Mouse (Mus musculus): Measurements from ENCODE around the gene Gdap1l1. TPM values are rescaled to one million over a fixed set of nuclear protein-coding genes. Genes with fewer than 3 reads are reported as not detected.

The Gdap1l1 gene
- 0.64 and 0.74 TPM in 2 replicates for polyA plus RNA-seq (2015; fragmentation: Nextera tagmentation; extraction: Ambion mirVana)

DNA sequence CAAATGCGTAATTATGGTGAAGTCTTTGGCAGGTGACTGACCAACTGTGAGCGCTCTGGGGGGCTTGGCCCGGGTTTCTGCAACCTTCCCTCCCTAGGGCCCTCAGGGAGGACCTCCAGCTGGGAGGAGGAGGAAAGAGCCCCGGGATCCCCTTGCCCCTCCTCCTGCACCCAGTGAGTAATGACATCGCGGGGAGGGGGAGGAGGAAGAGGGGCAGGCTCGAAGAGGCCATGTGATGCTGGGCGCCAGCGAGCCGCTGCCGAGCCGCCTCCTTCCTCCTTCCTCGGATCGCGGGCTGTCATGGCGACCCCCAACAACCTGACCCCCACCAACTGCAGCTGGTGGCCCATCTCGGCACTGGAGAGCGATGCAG, at the start of gene Gdap1l1:
Gene Gdap1l1, plus strand, starts transcription at position 231 of the 373 bp plus-strand sequence.
- H3K36me3 ChIP-seq (ENCODE audit: insufficient read depth, low read length), result no peaks in the 10 kb centered on the region
- H3K27ac ChIP-seq, result no peak within 1 kb of the TSS
- WGBS, result 0% methylated on average over 15 of the region's 18 CpGs
- no peaks in the 10 kb centered on the region for H3K9me3 ChIP-seq (replicated peaks; ENCODE audit: low read length)
- peak within 1 kb of the TSS; percentile 13; the same call in 1 of the 2 replicates for H3K4me3 ChIP-seq (replicated peaks; ENCODE audit: low read depth, low read length)
- H3K4me2 ChIP-seq (ENCODE audit: low read length), result peak within 1 kb of the TSS; percentile 43
- H3K4me1 ChIP-seq (replicated peaks; ENCODE audit: insufficient read depth, low read length), result peaks cover 6% of the 10 kb centered on the region; the same call in 1 of the 2 replicates
- no peak for DNase-seq (ENCODE audit: low spot score)
- no peak within 1 kb of the TSS for H3K9ac ChIP-seq (ENCODE audit: low read depth, low read length)
- no peak; the same call in 1 of the 2 replicates for ATAC-seq (replicated peaks; ENCODE audit: low FRiP score, low read depth)
- 0 out of 2 replicates have a peak, but pooled peaks cover 7% of the 10 kb centered on the region for H3K27me3 ChIP-seq (ENCODE audit: insufficient read depth, low read length)
- no peak for TF ChIP-seq CTCF (IDR thresholded peaks at IDR 0.05; ENCODE audit: low read depth)

DNA sequence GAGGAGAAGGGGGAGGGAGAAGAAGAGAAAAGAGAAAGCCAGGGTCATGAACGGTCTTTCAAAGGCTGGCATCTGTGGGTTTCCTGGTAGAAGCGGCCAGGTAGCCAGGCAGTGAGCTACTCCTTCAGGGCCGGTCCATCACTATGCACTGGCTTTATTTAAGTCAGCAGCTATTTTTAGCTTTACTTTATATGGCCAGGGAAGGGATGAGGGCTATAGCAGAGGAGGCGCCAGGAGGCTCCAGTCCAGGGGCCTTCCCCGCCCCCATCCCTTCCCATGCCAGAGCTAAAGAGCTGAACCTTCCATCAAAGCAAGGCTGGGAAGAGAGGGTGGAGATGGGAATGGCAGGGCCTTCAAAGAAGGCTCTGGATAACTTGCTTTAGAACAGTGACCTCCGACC, 45.8 kb upstream of the Gdap1l1 start:
- no peak overlapping the region for H3K4me2 ChIP-seq (ENCODE audit: low read length)
- no peaks in the 10 kb centered on the region for H3K27me3 ChIP-seq (ENCODE audit: insufficient read depth, low read length)
- H3K36me3 ChIP-seq (ENCODE audit: insufficient read depth, low read length), result no peaks in the 10 kb centered on the region
- TF ChIP-seq CTCF (IDR thresholded peaks at IDR 0.05; ENCODE audit: low read depth), result no peak
- no peak overlapping the region for H3K4me3 ChIP-seq (replicated peaks; ENCODE audit: low read depth, low read length)
- no peak overlapping the region for H3K9ac ChIP-seq (ENCODE audit: low read depth, low read length)
- no peak for DNase-seq (ENCODE audit: low spot score)
- 74% methylated on average over 6 of the region's 6 CpGs for WGBS
- ATAC-seq (replicated peaks; ENCODE audit: low FRiP score, low read depth), result no peak
- no peak overlapping the region for H3K27ac ChIP-seq
- no peaks in the 10 kb centered on the region for H3K9me3 ChIP-seq (replicated peaks; ENCODE audit: low read length)
- H3K4me1 ChIP-seq (replicated peaks; ENCODE audit: insufficient read depth, low read length), result peaks cover 9% of the 10 kb centered on the region; the same call in 1 of the 2 replicates

DNA sequence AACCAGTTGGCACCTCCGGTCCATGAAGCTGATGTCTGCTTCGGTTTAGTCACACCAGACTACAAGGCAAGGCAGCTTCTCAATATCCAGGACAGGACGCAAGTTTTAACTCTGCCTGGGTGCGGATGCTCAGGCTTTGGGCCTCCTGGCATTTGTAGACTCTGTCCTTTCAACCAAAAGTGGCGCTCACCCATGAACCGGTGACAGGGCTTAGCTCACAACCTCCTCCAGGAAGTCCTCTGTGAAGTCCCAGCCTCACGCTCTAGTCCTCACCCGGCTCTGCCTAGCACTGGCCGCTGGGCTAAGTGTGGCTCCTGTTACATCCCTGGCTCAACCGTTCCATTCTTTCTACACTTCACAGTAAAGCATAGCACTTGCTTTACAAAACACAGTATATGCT, 45.0 kb upstream of the Gdap1l1 start:
- Histone ChIP-seq H3K4me3 (replicated peaks; ENCODE audit: low read depth, low read length) (no peak overlapping the region), H3K36me3 (ENCODE audit: insufficient read depth, low read length) (no peaks in the 10 kb centered on the region), H3K4me1 (replicated peaks; ENCODE audit: insufficient read depth, low read length) (peaks cover 14% of the 10 kb centered on the region), H3K27me3 (ENCODE audit: insufficient read depth, low read length) (no peaks in the 10 kb centered on the region), H3K27ac (no peak overlapping the region), H3K9ac (ENCODE audit: low read depth, low read length) (no peak overlapping the region), H3K4me2 (ENCODE audit: low read length) (no peak overlapping the region), H3K9me3 (replicated peaks; ENCODE audit: low read length) (no peaks in the 10 kb centered on the region)
- TF ChIP-seq CTCF (IDR thresholded peaks at IDR 0.05; ENCODE audit: low read depth), result no peak
- no peak for ATAC-seq (replicated peaks; ENCODE audit: low FRiP score, low read depth)
- DNase-seq (ENCODE audit: low spot score), result no peak
- 88% methylated on average over 10 of the region's 10 CpGs for WGBS

- H3K9me3 ChIP-seq (replicated peaks; ENCODE audit: low read length), result no peaks in the 10 kb centered on the region
- H3K4me2 ChIP-seq (ENCODE audit: low read length), result no peak overlapping the region
- no peak for ATAC-seq (replicated peaks; ENCODE audit: low FRiP score, low read depth)
- peaks cover 14% of the 10 kb centered on the region for H3K4me1 ChIP-seq (replicated peaks; ENCODE audit: insufficient read depth, low read length)
- no peaks in the 10 kb centered on the region for H3K36me3 ChIP-seq (ENCODE audit: insufficient read depth, low read length)
- H3K9ac ChIP-seq (ENCODE audit: low read depth, low read length), result no peak overlapping the region
- H3K27ac ChIP-seq, result no peak overlapping the region
- no peak for TF ChIP-seq CTCF (IDR thresholded peaks at IDR 0.05; ENCODE audit: low read depth)
- H3K27me3 ChIP-seq (ENCODE audit: insufficient read depth, low read length), result no peaks in the 10 kb centered on the region
- no peak overlapping the region for H3K4me3 ChIP-seq (replicated peaks; ENCODE audit: low read depth, low read length)
- 73% methylated on average over 6 of the region's 6 CpGs for WGBS
- DNase-seq (ENCODE audit: low spot score), result no peak
Observed at GRCm38 (mm10) chr2:163393976-163394375, 44.3 kb upstream of the Gdap1l1 start.

- Histone ChIP-seq H3K27me3 (ENCODE audit: insufficient read depth, low read length) (no peaks in the 10 kb centered on the region), H3K27ac (no peak overlapping the region), H3K9ac (ENCODE audit: low read depth, low read length) (no peak overlapping the region), H3K4me1 (replicated peaks; ENCODE audit: insufficient read depth, low read length) (peaks cover 14% of the 10 kb centered on the region), H3K4me3 (replicated peaks; ENCODE audit: low read depth, low read length) (no peak overlapping the region), H3K9me3 (replicated peaks; ENCODE audit: low read length) (no peaks in the 10 kb centered on the region), H3K4me2 (ENCODE audit: low read length) (no peak overlapping the region), H3K36me3 (ENCODE audit: insufficient read depth, low read length) (no peaks in the 10 kb centered on the region)
- WGBS, result 71% methylated on average over 6 of the region's 6 CpGs
- no peak for ATAC-seq (replicated peaks; ENCODE audit: low FRiP score, low read depth)
- no peak for TF ChIP-seq CTCF (IDR thresholded peaks at IDR 0.05; ENCODE audit: low read depth)
- DNase-seq (ENCODE audit: low spot score), result no peak
Observed at GRCm38 (mm10) chr2:163394977-163395376, 43.3 kb upstream of the Gdap1l1 start.

DNA sequence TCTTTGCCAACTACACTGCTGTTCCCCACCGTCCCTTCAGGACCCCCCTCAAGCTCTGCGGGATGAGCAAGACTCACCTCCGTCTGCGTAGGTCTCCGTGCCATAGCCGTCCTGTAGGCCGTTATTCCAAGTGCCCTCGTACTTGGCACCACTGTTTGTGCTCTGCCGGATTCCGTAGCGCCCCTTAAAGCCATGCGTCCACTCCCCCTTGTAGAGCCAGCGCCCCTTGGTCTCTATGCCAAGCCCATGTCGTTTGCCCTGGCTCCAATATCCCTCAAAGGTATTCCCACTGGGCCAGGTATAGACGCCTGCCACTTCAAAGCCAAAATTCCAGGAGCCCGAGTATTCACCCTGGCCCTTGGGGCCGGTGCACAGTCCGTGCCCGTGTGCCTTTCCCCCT, 41.2 kb upstream of the Gdap1l1 start:
- peaks cover 13% of the 10 kb centered on the region for H3K4me1 ChIP-seq (replicated peaks; ENCODE audit: insufficient read depth, low read length)
- peak overlapping the region; percentile 40; the same call in 1 of the 2 replicates for H3K9ac ChIP-seq (ENCODE audit: low read depth, low read length)
- DNase-seq (ENCODE audit: low spot score) (no peak), ATAC-seq (replicated peaks; ENCODE audit: low FRiP score, low read depth) (no peak; the same call in 1 of the 2 replicates)
- H3K9me3 ChIP-seq (replicated peaks; ENCODE audit: low read length), result no peaks in the 10 kb centered on the region
- no peaks in the 10 kb centered on the region for H3K27me3 ChIP-seq (ENCODE audit: insufficient read depth, low read length)
- H3K4me3 ChIP-seq (replicated peaks; ENCODE audit: low read depth, low read length), result peak overlapping the region; percentile 28
- TF ChIP-seq CTCF (IDR thresholded peaks at IDR 0.05; ENCODE audit: low read depth), result no peak
- 85% methylated on average over 19 of the region's 19 CpGs for WGBS
- peak overlapping the region; percentile 55 for H3K4me2 ChIP-seq (ENCODE audit: low read length)
- H3K36me3 ChIP-seq (ENCODE audit: insufficient read depth, low read length), result no peaks in the 10 kb centered on the region
- H3K27ac ChIP-seq, result no peak overlapping the region

DNA sequence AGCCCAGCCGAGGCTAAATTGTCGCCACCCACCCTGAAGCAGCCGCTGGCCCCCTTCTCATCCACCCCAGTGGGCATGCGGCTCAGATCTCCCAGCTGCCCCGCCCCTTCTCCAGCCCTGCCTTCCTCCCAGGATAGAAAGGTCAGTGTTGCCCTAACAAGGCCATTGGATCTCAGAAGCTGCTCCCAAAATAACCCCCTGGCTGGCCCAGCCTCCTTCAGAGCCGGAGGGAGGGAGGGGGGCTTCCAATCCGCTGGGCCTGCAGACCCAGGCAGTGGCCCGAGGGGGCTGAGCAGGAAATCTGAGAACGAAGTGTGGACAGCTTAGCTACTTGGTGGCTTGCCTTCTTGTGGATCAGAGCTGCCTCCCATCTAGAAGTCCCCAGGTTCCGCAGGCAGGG, 40.4 kb upstream of the Gdap1l1 start, which contains the start of gene Jph2:
Gene Jph2, minus strand, starts transcription at position 89 of the 400 bp plus-strand sequence.
- Histone ChIP-seq H3K36me3 (ENCODE audit: insufficient read depth, low read length) (no peaks in the 10 kb centered on the region), H3K4me1 (replicated peaks; ENCODE audit: insufficient read depth, low read length) (peaks cover 8% of the 10 kb centered on the region), H3K9me3 (replicated peaks; ENCODE audit: low read length) (no peaks in the 10 kb centered on the region), H3K27me3 (ENCODE audit: insufficient read depth, low read length) (no peaks in the 10 kb centered on the region), H3K4me3 (replicated peaks; ENCODE audit: low read depth, low read length) (peak within 1 kb of the TSS; percentile 28), H3K27ac (0 out of 2 replicates have a peak within 1 kb of the TSS, but pooled peaks have one; percentile 28), H3K4me2 (ENCODE audit: low read length) (peak within 1 kb of the TSS; percentile 55), H3K9ac (ENCODE audit: low read depth, low read length) (peak within 1 kb of the TSS; percentile 40; the same call in 1 of the 2 replicates)
- DNase-seq (ENCODE audit: low spot score) (peak; percentile 84), ATAC-seq (replicated peaks; ENCODE audit: low FRiP score, low read depth) (peak; percentile 73)
- WGBS, result 3% methylated on average over 10 of the region's 10 CpGs
- TF ChIP-seq CTCF (IDR thresholded peaks at IDR 0.05; ENCODE audit: low read depth), result peak; percentile 19; the same call in 1 of the 2 replicates

Data from kidney, postnatal 0 days (tissue).